Mouse (Mus musculus): ENCODE measurements around the gene Fam107b. TPM values are rescaled to one million over a fixed set of nuclear protein-coding genes. Genes with fewer than 3 reads are reported as not detected.

The Fam107b gene
- 25.0 and 25.6 TPM in 2 replicates for polyA plus RNA-seq (2015; fragmentation: Nextera tagmentation; extraction: Ambion mirVana)

- H3K4me3 ChIP-seq (ENCODE audit: low read depth, low read length): no peak within 1 kb of the TSS
Measured at GRCm38 (mm10) chr2:3570186-3570585, at the start of gene Fam107b. Fam107b (plus strand) TSS chr2:3570488.

GRCm38 (mm10) chr2:3522558-3522957 lies 47.7 kb upstream of the Fam107b start:
- WGBS (ENCODE audit: insufficient replicate concordance): 52% methylated on average over 4 of the region's 4 CpGs
- no peaks in the 10 kb centered on the region for H3K27me3 ChIP-seq (ENCODE audit: control insufficient read depth, insufficient read depth, low read depth, low read length)
- H3K36me3 ChIP-seq (ENCODE audit: control insufficient read depth, insufficient read depth): no peaks in the 10 kb centered on the region
- H3K27ac ChIP-seq (ENCODE audit: low read length): no peak overlapping the region
- ATAC-seq (ENCODE audit: low read depth): no peak
- H3K9me3 ChIP-seq (replicated peaks; ENCODE audit: control insufficient read depth, low read length): no peaks in the 10 kb centered on the region
- H3K9ac ChIP-seq (ENCODE audit: low read depth, low read length): no peak overlapping the region
- H3K4me1 ChIP-seq (ENCODE audit: control insufficient read depth, low read depth, low read length): no peaks in the 10 kb centered on the region
- H3K4me2 ChIP-seq (ENCODE audit: low read depth, low read length): no peak overlapping the region
- H3K4me3 ChIP-seq (ENCODE audit: low read depth, low read length): no peak overlapping the region

More at GRCm38 (mm10) chr2:3570186-3570585, at the start of gene Fam107b:
- Histone ChIP-seq H3K27ac (ENCODE audit: low read length) (no peak within 1 kb of the TSS), H3K27me3 (ENCODE audit: control insufficient read depth, insufficient read depth, low read depth, low read length) (no peaks in the 10 kb centered on the region), H3K4me2 (ENCODE audit: low read depth, low read length) (no peak within 1 kb of the TSS), H3K9ac (ENCODE audit: low read depth, low read length) (no peak within 1 kb of the TSS), H3K36me3 (ENCODE audit: control insufficient read depth, insufficient read depth) (no peaks in the 10 kb centered on the region), H3K9me3 (replicated peaks; ENCODE audit: control insufficient read depth, low read length) (no peaks in the 10 kb centered on the region), H3K4me1 (ENCODE audit: control insufficient read depth, low read depth, low read length) (no peaks in the 10 kb centered on the region)
- WGBS (ENCODE audit: insufficient replicate concordance): 70% methylated on average over 12 of the region's 12 CpGs
- no peak for ATAC-seq (ENCODE audit: low read depth)

GRCm38 (mm10) chr2:3526288-3526687 lies 44.0 kb upstream of the Fam107b start:
- H3K4me3 ChIP-seq (ENCODE audit: low read depth, low read length): no peak overlapping the region
- WGBS (ENCODE audit: insufficient replicate concordance): 56% methylated on average over 6 of the region's 6 CpGs

GRCm38 (mm10) chr2:3541307-3542079 lies 28.8 kb upstream of the Fam107b start:
- Histone ChIP-seq H3K9me3 (replicated peaks; ENCODE audit: control insufficient read depth, low read length) (no peaks in the 10 kb centered on the region), H3K36me3 (ENCODE audit: control insufficient read depth, insufficient read depth) (no peaks in the 10 kb centered on the region), H3K9ac (ENCODE audit: low read depth, low read length) (no peak overlapping the region), H3K4me1 (ENCODE audit: control insufficient read depth, low read depth, low read length) (no peaks in the 10 kb centered on the region), H3K27ac (ENCODE audit: low read length) (no peak overlapping the region), H3K27me3 (ENCODE audit: control insufficient read depth, insufficient read depth, low read depth, low read length) (no peaks in the 10 kb centered on the region), H3K4me3 (ENCODE audit: low read depth, low read length) (no peak overlapping the region), H3K4me2 (ENCODE audit: low read depth, low read length) (no peak overlapping the region)
- no peak for ATAC-seq (ENCODE audit: low read depth)
- 48% methylated on average over 9 of the region's 9 CpGs for WGBS (ENCODE audit: insufficient replicate concordance)

More at GRCm38 (mm10) chr2:3526288-3526687, 44.0 kb upstream of the Fam107b start:
- no peak overlapping the region for H3K9ac ChIP-seq (ENCODE audit: low read depth, low read length)
- H3K27ac ChIP-seq (ENCODE audit: low read length): no peak overlapping the region
- no peaks in the 10 kb centered on the region for H3K9me3 ChIP-seq (replicated peaks; ENCODE audit: control insufficient read depth, low read length)
- ATAC-seq (ENCODE audit: low read depth): no peak
- H3K4me1 ChIP-seq (ENCODE audit: control insufficient read depth, low read depth, low read length): no peaks in the 10 kb centered on the region
- no peaks in the 10 kb centered on the region for H3K36me3 ChIP-seq (ENCODE audit: control insufficient read depth, insufficient read depth)
- H3K27me3 ChIP-seq (ENCODE audit: control insufficient read depth, insufficient read depth, low read depth, low read length): no peaks in the 10 kb centered on the region
- H3K4me2 ChIP-seq (ENCODE audit: low read depth, low read length): no peak overlapping the region

DNA sequence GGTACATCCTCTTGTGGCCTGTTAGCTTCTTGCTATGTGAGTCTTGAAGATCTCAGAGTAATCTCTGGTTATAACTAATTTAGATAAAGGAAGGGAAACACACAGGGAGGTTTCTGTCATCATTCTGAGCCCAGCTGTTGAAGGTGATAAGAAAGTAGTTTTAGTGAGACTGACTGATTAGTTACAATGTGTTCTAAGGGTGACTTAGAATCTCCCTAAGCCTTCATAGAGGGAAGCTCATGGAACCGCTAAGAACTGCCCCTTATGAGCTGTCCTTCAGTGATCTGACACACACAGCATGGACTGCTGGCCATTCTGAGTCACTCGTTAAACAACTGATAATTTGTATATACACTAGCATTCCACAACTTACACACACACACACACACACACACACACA lies 24.2 kb upstream of the Fam107b start:
- ATAC-seq (ENCODE audit: low read depth): no peak

GRCm38 (mm10) chr2:3546588-3546987 lies 23.7 kb upstream of the Fam107b start:
- ATAC-seq (ENCODE audit: low read depth): no peak; the same call in 1 of the 2 replicates
- H3K4me1 ChIP-seq (ENCODE audit: control insufficient read depth, low read depth, low read length): no peaks in the 10 kb centered on the region
- 4% methylated on average over 4 of the region's 4 CpGs for WGBS (ENCODE audit: insufficient replicate concordance)

More for the DNA sequence above, 24.2 kb upstream of the Fam107b start:
- H3K27ac ChIP-seq (ENCODE audit: low read length): no peak overlapping the region
- no peaks in the 10 kb centered on the region for H3K4me1 ChIP-seq (ENCODE audit: control insufficient read depth, low read depth, low read length)
- no peaks in the 10 kb centered on the region for H3K27me3 ChIP-seq (ENCODE audit: control insufficient read depth, insufficient read depth, low read depth, low read length)
- H3K9ac ChIP-seq (ENCODE audit: low read depth, low read length): no peak overlapping the region
- 24% methylated on average over 2 of the region's 2 CpGs for WGBS (ENCODE audit: insufficient replicate concordance)
- H3K4me3 ChIP-seq (ENCODE audit: low read depth, low read length): no peak overlapping the region
- H3K36me3 ChIP-seq (ENCODE audit: control insufficient read depth, insufficient read depth): no peaks in the 10 kb centered on the region
- H3K4me2 ChIP-seq (ENCODE audit: low read depth, low read length): no peak overlapping the region
- H3K9me3 ChIP-seq (replicated peaks; ENCODE audit: control insufficient read depth, low read length): no peaks in the 10 kb centered on the region

DNA sequence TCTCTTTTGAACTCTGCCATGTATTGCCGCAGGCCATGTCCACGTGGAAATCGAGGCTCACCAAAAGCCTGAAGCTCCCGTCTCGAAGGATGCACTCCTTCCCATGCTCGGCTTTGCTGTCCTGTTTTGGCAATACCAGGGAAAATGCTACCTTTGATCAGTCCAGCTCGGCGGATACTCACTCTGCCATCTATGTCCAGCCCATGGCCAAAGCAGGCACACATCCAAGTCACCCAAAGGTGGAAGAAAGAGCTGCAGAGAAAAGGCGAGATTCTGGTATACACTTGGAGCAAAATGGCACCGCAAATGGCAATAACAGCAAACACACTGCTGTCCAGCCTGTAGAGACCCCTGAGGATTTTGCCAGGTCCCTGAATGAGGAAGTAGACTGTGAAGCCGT lies 318 bp downstream of the Fam107b start:
- Histone ChIP-seq H3K27ac (ENCODE audit: low read length) (no peak overlapping the region), H3K4me1 (ENCODE audit: control insufficient read depth, low read depth, low read length) (no peaks in the 10 kb centered on the region), H3K9me3 (replicated peaks; ENCODE audit: control insufficient read depth, low read length) (no peaks in the 10 kb centered on the region), H3K4me2 (ENCODE audit: low read depth, low read length) (no peak overlapping the region), H3K9ac (ENCODE audit: low read depth, low read length) (no peak overlapping the region), H3K4me3 (ENCODE audit: low read depth, low read length) (no peak overlapping the region), H3K36me3 (ENCODE audit: control insufficient read depth, insufficient read depth) (no peaks in the 10 kb centered on the region), H3K27me3 (ENCODE audit: control insufficient read depth, insufficient read depth, low read depth, low read length) (no peaks in the 10 kb centered on the region)
- WGBS (ENCODE audit: insufficient replicate concordance): 66% methylated on average over 11 of the region's 11 CpGs
- ATAC-seq (ENCODE audit: low read depth): no peak

More at GRCm38 (mm10) chr2:3546588-3546987, 23.7 kb upstream of the Fam107b start:
- H3K9ac ChIP-seq (ENCODE audit: low read depth, low read length): no peak overlapping the region
- H3K4me2 ChIP-seq (ENCODE audit: low read depth, low read length): no peak overlapping the region
- H3K27me3 ChIP-seq (ENCODE audit: control insufficient read depth, insufficient read depth, low read depth, low read length): no peaks in the 10 kb centered on the region
- no peaks in the 10 kb centered on the region for H3K36me3 ChIP-seq (ENCODE audit: control insufficient read depth, insufficient read depth)
- H3K27ac ChIP-seq (ENCODE audit: low read length): no peak overlapping the region
- no peaks in the 10 kb centered on the region for H3K9me3 ChIP-seq (replicated peaks; ENCODE audit: control insufficient read depth, low read length)
- H3K4me3 ChIP-seq (ENCODE audit: low read depth, low read length): no peak overlapping the region

DNA sequence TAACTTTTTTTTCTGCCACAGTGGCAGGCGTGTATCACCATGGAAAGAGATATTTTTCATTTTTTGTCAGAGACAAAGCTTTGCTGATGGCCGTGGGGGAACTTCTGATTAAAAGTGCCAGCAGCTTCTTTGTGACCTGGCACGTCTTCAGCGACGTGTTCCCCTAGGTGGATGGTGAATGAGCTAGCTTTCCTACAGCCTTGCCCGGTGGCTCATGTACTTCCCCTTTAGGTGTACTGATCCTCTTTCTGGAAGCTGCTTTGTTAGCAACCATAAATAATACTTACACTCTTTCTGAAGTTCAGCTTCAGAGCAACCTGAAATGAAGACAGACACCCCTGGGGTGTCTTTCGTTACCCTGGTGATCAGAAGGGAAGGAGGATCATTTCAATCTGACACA lies 3.6 kb downstream of the Fam107b start:
- H3K36me3 ChIP-seq (ENCODE audit: control insufficient read depth, insufficient read depth): no peaks in the 10 kb centered on the region
- H3K4me2 ChIP-seq (ENCODE audit: low read depth, low read length): no peak overlapping the region
- no peak overlapping the region for H3K4me3 ChIP-seq (ENCODE audit: low read depth, low read length)
- no peak overlapping the region for H3K27ac ChIP-seq (ENCODE audit: low read length)
- 29% methylated on average over 7 of the region's 7 CpGs for WGBS (ENCODE audit: insufficient replicate concordance)
- no peaks in the 10 kb centered on the region for H3K4me1 ChIP-seq (ENCODE audit: control insufficient read depth, low read depth, low read length)
- no peak overlapping the region for H3K9ac ChIP-seq (ENCODE audit: low read depth, low read length)
- ATAC-seq (ENCODE audit: low read depth): no peak
- H3K27me3 ChIP-seq (ENCODE audit: control insufficient read depth, insufficient read depth, low read depth, low read length): no peaks in the 10 kb centered on the region
- H3K9me3 ChIP-seq (replicated peaks; ENCODE audit: control insufficient read depth, low read length): no peaks in the 10 kb centered on the region

GRCm38 (mm10) chr2:3575140-3575539 lies 4.9 kb downstream of the Fam107b start:
- Histone ChIP-seq H3K9me3 (replicated peaks; ENCODE audit: control insufficient read depth, low read length) (no peaks in the 10 kb centered on the region), H3K9ac (ENCODE audit: low read depth, low read length) (no peak overlapping the region), H3K36me3 (ENCODE audit: control insufficient read depth, insufficient read depth) (no peaks in the 10 kb centered on the region), H3K4me3 (ENCODE audit: low read depth, low read length) (no peak overlapping the region), H3K27ac (ENCODE audit: low read length) (no peak overlapping the region), H3K4me1 (ENCODE audit: control insufficient read depth, low read depth, low read length) (no peaks in the 10 kb centered on the region), H3K4me2 (ENCODE audit: low read depth, low read length) (no peak overlapping the region), H3K27me3 (ENCODE audit: control insufficient read depth, insufficient read depth, low read depth, low read length) (no peaks in the 10 kb centered on the region)
- ATAC-seq (ENCODE audit: low read depth): no peak
- 71% methylated on average over 1 of the region's 1 CpGs for WGBS (ENCODE audit: insufficient replicate concordance)
